Mouse (Mus musculus): Measurements from ENCODE around the gene Lrrc38. TPM values are rescaled to one million over a fixed set of nuclear protein-coding genes. Genes with fewer than 3 reads are reported as not detected.

Lrrc38 gene
- polyA plus RNA-seq, 1 experiment = 0.19 TPM

GRCm38 (mm10) chr4:143348678-143349077 is 879 bp upstream of the Lrrc38 start:
- H3K4me1 ChIP-seq (replicated peaks; ENCODE audit: control insufficient read depth, insufficient read depth, low read length) = no peaks in the 10 kb centered on the region
- WGBS = 33% methylated on average over 5 of the region's 5 CpGs
- H3K27me3 ChIP-seq (ENCODE audit: control insufficient read depth, insufficient read depth, low read length) = peaks cover 5% of the 10 kb centered on the region; the same call in 1 of the 2 replicates
- no peak overlapping the region for H3K27ac ChIP-seq (ENCODE audit: control insufficient read depth, insufficient read depth, low read length)
- TF ChIP-seq CTCF (IDR thresholded peaks at IDR 0.05; ENCODE audit: borderline replicate concordance, control insufficient read depth, extremely low read depth, insufficient read depth, low read length, poor library complexity) (no peak), POLR2A (IDR thresholded peaks at IDR 0.05; ENCODE audit: control insufficient read depth, extremely low read depth, insufficient read depth, low read length, poor library complexity) (no peak)
- no peaks in the 10 kb centered on the region for H3K36me3 ChIP-seq (ENCODE audit: control insufficient read depth, insufficient read depth, low read length)
- H3K4me3 ChIP-seq (ENCODE audit: control insufficient read depth, insufficient read depth, low read length) = no peak overlapping the region
- DNase-seq = no peak

- Histone ChIP-seq H3K36me3 (ENCODE audit: control insufficient read depth, insufficient read depth, low read length) (no peaks in the 10 kb centered on the region), H3K27ac (ENCODE audit: control insufficient read depth, insufficient read depth, low read length) (no peak overlapping the region), H3K4me1 (replicated peaks; ENCODE audit: control insufficient read depth, insufficient read depth, low read length) (no peaks in the 10 kb centered on the region), H3K27me3 (ENCODE audit: control insufficient read depth, insufficient read depth, low read length) (peaks cover 5% of the 10 kb centered on the region; the same call in 1 of the 2 replicates), H3K4me3 (ENCODE audit: control insufficient read depth, insufficient read depth, low read length) (no peak overlapping the region)
- no peak for TF ChIP-seq CTCF (IDR thresholded peaks at IDR 0.05; ENCODE audit: borderline replicate concordance, control insufficient read depth, extremely low read depth, insufficient read depth, low read length, poor library complexity)
- no peak for TF ChIP-seq POLR2A (IDR thresholded peaks at IDR 0.05; ENCODE audit: control insufficient read depth, extremely low read depth, insufficient read depth, low read length, poor library complexity)
- 8% methylated on average over 72 of the region's 72 CpGs for WGBS
- no peak for DNase-seq
Observed at GRCm38 (mm10) chr4:143350047-143351015, 774 bp downstream of the Lrrc38 start.

GRCm38 (mm10) chr4:143352301-143352700 is 2.7 kb downstream of the Lrrc38 start:
- no peak for DNase-seq
- 86% methylated on average over 4 of the region's 4 CpGs for WGBS
- H3K4me1 ChIP-seq (replicated peaks; ENCODE audit: control insufficient read depth, insufficient read depth, low read length) = no peaks in the 10 kb centered on the region
- TF ChIP-seq POLR2A (IDR thresholded peaks at IDR 0.05; ENCODE audit: control insufficient read depth, extremely low read depth, insufficient read depth, low read length, poor library complexity) = no peak
- TF ChIP-seq CTCF (IDR thresholded peaks at IDR 0.05; ENCODE audit: borderline replicate concordance, control insufficient read depth, extremely low read depth, insufficient read depth, low read length, poor library complexity) = no peak
- peaks cover 5% of the 10 kb centered on the region; the same call in 1 of the 2 replicates for H3K27me3 ChIP-seq (ENCODE audit: control insufficient read depth, insufficient read depth, low read length)
- H3K4me3 ChIP-seq (ENCODE audit: control insufficient read depth, insufficient read depth, low read length) = no peak overlapping the region
- H3K36me3 ChIP-seq (ENCODE audit: control insufficient read depth, insufficient read depth, low read length) = no peaks in the 10 kb centered on the region
- no peak overlapping the region for H3K27ac ChIP-seq (ENCODE audit: control insufficient read depth, insufficient read depth, low read length)

GRCm38 (mm10) chr4:143361520-143361919 is 12.0 kb downstream of the Lrrc38 start:
- no peak for DNase-seq
- Histone ChIP-seq H3K27ac (ENCODE audit: control insufficient read depth, insufficient read depth, low read length) (no peak overlapping the region), H3K36me3 (ENCODE audit: control insufficient read depth, insufficient read depth, low read length) (no peaks in the 10 kb centered on the region), H3K4me1 (replicated peaks; ENCODE audit: control insufficient read depth, insufficient read depth, low read length) (no peaks in the 10 kb centered on the region), H3K4me3 (ENCODE audit: control insufficient read depth, insufficient read depth, low read length) (no peak overlapping the region), H3K27me3 (ENCODE audit: control insufficient read depth, insufficient read depth, low read length) (no peaks in the 10 kb centered on the region)
- TF ChIP-seq POLR2A (IDR thresholded peaks at IDR 0.05; ENCODE audit: control insufficient read depth, extremely low read depth, insufficient read depth, low read length, poor library complexity) (no peak), CTCF (IDR thresholded peaks at IDR 0.05; ENCODE audit: borderline replicate concordance, control insufficient read depth, extremely low read depth, insufficient read depth, low read length, poor library complexity) (no peak)
- 34% methylated on average over 10 of the region's 10 CpGs for WGBS

GRCm38 (mm10) chr4:143366415-143367041 is 17.0 kb downstream of the Lrrc38 start:
- no peak overlapping the region for H3K4me3 ChIP-seq (ENCODE audit: control insufficient read depth, insufficient read depth, low read length)
- H3K27me3 ChIP-seq (ENCODE audit: control insufficient read depth, insufficient read depth, low read length) = no peaks in the 10 kb centered on the region
- no peak for DNase-seq
- no peaks in the 10 kb centered on the region for H3K4me1 ChIP-seq (replicated peaks; ENCODE audit: control insufficient read depth, insufficient read depth, low read length)
- 82% methylated on average over 15 of the region's 15 CpGs for WGBS
- no peak overlapping the region for H3K27ac ChIP-seq (ENCODE audit: control insufficient read depth, insufficient read depth, low read length)
- H3K36me3 ChIP-seq (ENCODE audit: control insufficient read depth, insufficient read depth, low read length) = no peaks in the 10 kb centered on the region
- no peak for TF ChIP-seq POLR2A (IDR thresholded peaks at IDR 0.05; ENCODE audit: control insufficient read depth, extremely low read depth, insufficient read depth, low read length, poor library complexity)
- no peak for TF ChIP-seq CTCF (IDR thresholded peaks at IDR 0.05; ENCODE audit: borderline replicate concordance, control insufficient read depth, extremely low read depth, insufficient read depth, low read length, poor library complexity)

GRCm38 (mm10) chr4:143379480-143379879 is 29.9 kb downstream of the Lrrc38 start:
- Histone ChIP-seq H3K4me3 (ENCODE audit: control insufficient read depth, insufficient read depth, low read length) (no peak overlapping the region), H3K4me1 (replicated peaks; ENCODE audit: control insufficient read depth, insufficient read depth, low read length) (no peaks in the 10 kb centered on the region), H3K27me3 (ENCODE audit: control insufficient read depth, insufficient read depth, low read length) (no peaks in the 10 kb centered on the region), H3K36me3 (ENCODE audit: control insufficient read depth, insufficient read depth, low read length) (no peaks in the 10 kb centered on the region), H3K27ac (ENCODE audit: control insufficient read depth, insufficient read depth, low read length) (no peak overlapping the region)
- TF ChIP-seq POLR2A (IDR thresholded peaks at IDR 0.05; ENCODE audit: control insufficient read depth, extremely low read depth, insufficient read depth, low read length, poor library complexity) = no peak
- 61% methylated on average over 7 of the region's 7 CpGs for WGBS
- DNase-seq = no peak

Data from thymus, adult 2 months (tissue).